Mouse (Mus musculus): ENCODE measurements around the gene Bloc1s4. TPM values are rescaled to one million over a fixed set of nuclear protein-coding genes. Genes with fewer than 3 reads are reported as not detected.
"Not testable (repeated sequence)": the region's sequence is repeated elsewhere in the genome, so short reads cannot be mapped to it uniquely, and the experiment has no call there.

Gene Bloc1s4
- total RNA-seq (2012; rRNA removed): 18.3 and 19.1 TPM in 2 replicates

- Histone ChIP-seq H3K4me3 (ENCODE audit: insufficient read depth in 1 of 2, low read depth in 1 of 2, low read length in 2 of 2, poor library complexity in 1 of 2, severe bottlenecking in 1 of 2) (peak within 1 kb of the TSS; percentile 79 to 92), H3K36me3 (ENCODE audit: control insufficient read depth, insufficient read depth, low read length, poor library complexity, severe bottlenecking) (no peaks in the 10 kb centered on the region), H3K9ac (ENCODE audit: insufficient read depth, low read depth, low read length, poor library complexity, severe bottlenecking) (peak within 1 kb of the TSS; percentile 89), H3K27ac (ENCODE audit: insufficient read depth, low read depth, low read length, poor library complexity, severe bottlenecking) (no peak within 1 kb of the TSS), H3K4me1 (ENCODE audit: control insufficient read depth in 2 of 2, insufficient read depth in 2 of 2, low read length in 2 of 2, poor library complexity in 1 of 2) (peaks cover 0 to 5% of the 10 kb centered on the region in 2 experiments; a peak in 1 of 4 replicates), H3K9me3 (ENCODE audit: control insufficient read depth, insufficient read depth, low read depth, low read length) (no peaks in the 10 kb centered on the region)
- DNase-seq (ENCODE audit: low read depth, low spot score): peak; percentile 87
- in situ Hi-C loops (cut with MboI; ENCODE audit: low sequenced_read_pairs in 2 of 2, unreplicated experiment in 2 of 2): loop anchor here (10.0 kb wide), 1 partner anchor 284 kb away; the partner anchor contains the start of gene Grpel1 (in 2 of the 2)
- TF ChIP-seq ZC3H11A (IDR thresholded peaks at IDR 0.05; ENCODE audit: borderline replicate concordance, low read depth, low read length) (no peak), CHD2 (IDR thresholded peaks at IDR 0.05; ENCODE audit: low read depth, low read length) (no peak), HCFC1 (IDR thresholded peaks at IDR 0.05; ENCODE audit: borderline replicate concordance, insufficient read depth, low read length) (peak; percentile 81), MAFK (IDR thresholded peaks at IDR 0.05; ENCODE audit: insufficient read depth, low read depth, low read length) (no peak), ZNF384 (IDR thresholded peaks at IDR 0.05; ENCODE audit: low read depth, low read length) (no peak)
These were observed at the start of gene Bloc1s4 for GRCm38 (mm10) chr5:36748536-36749061. TSS of gene Bloc1s4 (minus strand) at chr5:36748650.

GRCm38 (mm10) chr5:36797291-36797690 is 48.8 kb upstream of the Bloc1s4 start:
- Histone ChIP-seq H3K4me1 (ENCODE audit: control insufficient read depth in 2 of 2, insufficient read depth in 2 of 2, low read length in 2 of 2, poor library complexity in 1 of 2) (peaks cover 3 to 5% of the 10 kb centered on the region in 2 experiments; a peak in 3 of 4 replicates), H3K9ac (ENCODE audit: insufficient read depth, low read depth, low read length, poor library complexity, severe bottlenecking) (peak overlapping the region; percentile 38; the same call in 1 of the 2 replicates), H3K27ac (ENCODE audit: insufficient read depth, low read depth, low read length, poor library complexity, severe bottlenecking) (no peak overlapping the region), H3K9me3 (ENCODE audit: control insufficient read depth, insufficient read depth, low read depth, low read length) (no peaks in the 10 kb centered on the region), H3K36me3 (ENCODE audit: control insufficient read depth, insufficient read depth, low read length, poor library complexity, severe bottlenecking) (peaks cover 4% of the 10 kb centered on the region; the same call in 1 of the 2 replicates), H3K4me3 (ENCODE audit: insufficient read depth in 1 of 2, low read depth in 1 of 2, low read length in 2 of 2, poor library complexity in 1 of 2, severe bottlenecking in 1 of 2) (peak overlapping the region; percentile 40 to 70; a peak in 2 of 4 replicates)
- DNase-seq (ENCODE audit: low read depth, low spot score): no peak
- TF ChIP-seq ZNF384 (IDR thresholded peaks at IDR 0.05; ENCODE audit: low read depth, low read length) (no peak), ZC3H11A (IDR thresholded peaks at IDR 0.05; ENCODE audit: borderline replicate concordance, low read depth, low read length) (no peak), CHD2 (IDR thresholded peaks at IDR 0.05; ENCODE audit: low read depth, low read length) (no peak), MAFK (IDR thresholded peaks at IDR 0.05; ENCODE audit: insufficient read depth, low read depth, low read length) (no peak), HCFC1 (IDR thresholded peaks at IDR 0.05; ENCODE audit: borderline replicate concordance, insufficient read depth, low read length) (no peak)
- in situ Hi-C loops (cut with MboI; ENCODE audit: low sequenced_read_pairs in 2 of 2, unreplicated experiment in 2 of 2): no loop called here

GRCm38 (mm10) chr5:36796296-36797014 is 48.0 kb upstream of the Bloc1s4 start, which contains the start of gene Mrfap1:
TSS of gene Mrfap1 (minus strand) at chr5:36796772.
- H3K9me3 ChIP-seq (ENCODE audit: control insufficient read depth, insufficient read depth, low read depth, low read length); H3K4me1 ChIP-seq (ENCODE audit: control insufficient read depth in 2 of 2, insufficient read depth in 2 of 2, low read length in 2 of 2, poor library complexity in 1 of 2); in situ Hi-C loops (cut with MboI; ENCODE audit: low sequenced_read_pairs in 2 of 2, unreplicated experiment in 2 of 2); H3K36me3 ChIP-seq (ENCODE audit: control insufficient read depth, insufficient read depth, low read length, poor library complexity, severe bottlenecking): not testable (repeated sequence)
- TF ChIP-seq HCFC1 (IDR thresholded peaks at IDR 0.05; ENCODE audit: borderline replicate concordance, insufficient read depth, low read length): 0 out of 2 replicates have a peak, but pooled peaks have one; percentile 16
- DNase-seq (ENCODE audit: low read depth, low spot score): peak; percentile 90
- H3K4me3 ChIP-seq (ENCODE audit: insufficient read depth in 1 of 2, low read depth in 1 of 2, low read length in 2 of 2, poor library complexity in 1 of 2, severe bottlenecking in 1 of 2): peak within 1 kb of the TSS; percentile 70 to 90
- H3K9ac ChIP-seq (ENCODE audit: insufficient read depth, low read depth, low read length, poor library complexity, severe bottlenecking): peak within 1 kb of the TSS; percentile 75
- peak within 1 kb of the TSS; percentile 51 for H3K27ac ChIP-seq (ENCODE audit: insufficient read depth, low read depth, low read length, poor library complexity, severe bottlenecking)

GRCm38 (mm10) chr5:36795647-36796295 is 47.3 kb upstream of the Bloc1s4 start:
- H3K9me3 ChIP-seq (ENCODE audit: control insufficient read depth, insufficient read depth, low read depth, low read length); DNase-seq (ENCODE audit: low read depth, low spot score); H3K4me1 ChIP-seq (ENCODE audit: control insufficient read depth in 2 of 2, insufficient read depth in 2 of 2, low read length in 2 of 2, poor library complexity in 1 of 2); in situ Hi-C loops (cut with MboI; ENCODE audit: low sequenced_read_pairs in 2 of 2, unreplicated experiment in 2 of 2); H3K36me3 ChIP-seq (ENCODE audit: control insufficient read depth, insufficient read depth, low read length, poor library complexity, severe bottlenecking): not testable (repeated sequence)
- TF ChIP-seq ZNF384 (IDR thresholded peaks at IDR 0.05; ENCODE audit: low read depth, low read length): peak; percentile 79
- H3K27ac ChIP-seq (ENCODE audit: insufficient read depth, low read depth, low read length, poor library complexity, severe bottlenecking): peak overlapping the region; percentile 51; the same call in 1 of the 2 replicates
- H3K9ac ChIP-seq (ENCODE audit: insufficient read depth, low read depth, low read length, poor library complexity, severe bottlenecking): peak overlapping the region; percentile 75
- H3K4me3 ChIP-seq (ENCODE audit: insufficient read depth in 1 of 2, low read depth in 1 of 2, low read length in 2 of 2, poor library complexity in 1 of 2, severe bottlenecking in 1 of 2): peak overlapping the region; percentile 70 to 90

All from ES-E14 (cell line).